Mouse (Mus musculus) intestine, embryonic 15.5 days (tissue): ENCODE measurements around the gene Gga3. TPM values are rescaled to one million over a fixed set of nuclear protein-coding genes. Genes with fewer than 3 reads are reported as not detected.

Source experiments
- ATAC-seq: fragments of 200-750 bp; cut with Nextera tagmentation; 2 replicates; pipeline ENCODE4 v1.8.0; 2017; ENCODE audit warnings: moderate TSS enrichment, moderate library complexity
- H3K27ac ChIP-seq: fragments of 300-500 bp; sonication (generic); 2 replicates; pipeline ENCODE4 v1.5.1; 2015; ENCODE audit warnings: mild to moderate bottlenecking, inconsistent platforms
- H3K27me3 ChIP-seq: fragments of 300-500 bp; sonication (generic); replicated peaks from 2 replicates; pipeline ENCODE4 v1.6.1; 2015; ENCODE audit warnings: inconsistent platforms
- H3K36me3 ChIP-seq: fragments of 300-500 bp; sonication (generic); 2 replicates; pipeline ENCODE4 v1.6.1; 2015; ENCODE audit warnings: inconsistent platforms
- H3K4me1 ChIP-seq: fragments of 300-500 bp; sonication (generic); replicated peaks from 2 replicates; pipeline ENCODE4 v1.6.1; 2015; ENCODE audit warnings: inconsistent platforms
- H3K4me2 ChIP-seq: fragments of 300-500 bp; sonication (generic); replicated peaks from 2 replicates; pipeline ENCODE4 v1.6.1; 2015; ENCODE audit warnings: mild to moderate bottlenecking, inconsistent platforms
- H3K4me3 ChIP-seq: fragments of 300-500 bp; sonication (generic); replicated peaks from 2 replicates; pipeline ENCODE4 v1.5.1; 2015; ENCODE audit warnings: inconsistent platforms
- H3K9ac ChIP-seq: fragments of 300-500 bp; sonication (generic); 2 replicates; pipeline ENCODE4 v1.6.1; 2015; ENCODE audit warnings: inconsistent platforms
- H3K9me3 ChIP-seq: fragments of 300-500 bp; sonication (generic); 2 replicates; pipeline ENCODE4 v1.6.1; 2016; ENCODE audit warnings: inconsistent platforms
- WGBS: fragments of 180-500 bp; shearing (Covaris S2); methylation state at CpG from one replicate; pipeline ENCODE4 v1.1.7; 2015; 5-methylcytosine and 5-hydroxymethylcytosine counted together
- polyA plus RNA-seq: library from polyadenylated mRNA; unstranded; fragments of >200 nt; fragmentation: Nextera tagmentation; extraction: Ambion mirVana; gene quantifications from 2 replicates; pipeline ENCODE4 v1.2.1, GENCODE M21; 2015

Gene Gga3
- polyA plus RNA-seq, 1 experiment from 2014 or later = 18.3 TPM

GRCm38 (mm10) chr11:115629734-115630531, 26.1 kb upstream of the Gga3 start:
- ATAC-seq = no peak
- Histone ChIP-seq H3K27me3 (no peaks in the 10 kb centered on the region), H3K4me1 (peaks cover 6% of the 10 kb centered on the region; the same call in 1 of the 2 replicates), H3K9me3 (no peaks in the 10 kb centered on the region), H3K9ac (no peak overlapping the region), H3K4me2 (no peak overlapping the region), H3K27ac (no peak overlapping the region), H3K36me3 (no peaks in the 10 kb centered on the region), H3K4me3 (no peak overlapping the region)
- WGBS = 86% methylated on average over 13 of the region's 13 CpGs

GRCm38 (mm10) chr11:115628465-115629101, 24.7 kb upstream of the Gga3 start:
- no peak overlapping the region for H3K9ac ChIP-seq
- peak overlapping the region; percentile 53 for H3K4me2 ChIP-seq
- peaks cover 6% of the 10 kb centered on the region; the same call in 1 of the 2 replicates for H3K4me1 ChIP-seq
- no peak overlapping the region for H3K27ac ChIP-seq
- no peaks in the 10 kb centered on the region for H3K9me3 ChIP-seq
- H3K27me3 ChIP-seq = no peaks in the 10 kb centered on the region
- H3K36me3 ChIP-seq = no peaks in the 10 kb centered on the region
- peak overlapping the region; percentile 70 for H3K4me3 ChIP-seq
- peak; percentile 27 for ATAC-seq
- 50% methylated on average over 13 of the region's 13 CpGs for WGBS

DNA sequence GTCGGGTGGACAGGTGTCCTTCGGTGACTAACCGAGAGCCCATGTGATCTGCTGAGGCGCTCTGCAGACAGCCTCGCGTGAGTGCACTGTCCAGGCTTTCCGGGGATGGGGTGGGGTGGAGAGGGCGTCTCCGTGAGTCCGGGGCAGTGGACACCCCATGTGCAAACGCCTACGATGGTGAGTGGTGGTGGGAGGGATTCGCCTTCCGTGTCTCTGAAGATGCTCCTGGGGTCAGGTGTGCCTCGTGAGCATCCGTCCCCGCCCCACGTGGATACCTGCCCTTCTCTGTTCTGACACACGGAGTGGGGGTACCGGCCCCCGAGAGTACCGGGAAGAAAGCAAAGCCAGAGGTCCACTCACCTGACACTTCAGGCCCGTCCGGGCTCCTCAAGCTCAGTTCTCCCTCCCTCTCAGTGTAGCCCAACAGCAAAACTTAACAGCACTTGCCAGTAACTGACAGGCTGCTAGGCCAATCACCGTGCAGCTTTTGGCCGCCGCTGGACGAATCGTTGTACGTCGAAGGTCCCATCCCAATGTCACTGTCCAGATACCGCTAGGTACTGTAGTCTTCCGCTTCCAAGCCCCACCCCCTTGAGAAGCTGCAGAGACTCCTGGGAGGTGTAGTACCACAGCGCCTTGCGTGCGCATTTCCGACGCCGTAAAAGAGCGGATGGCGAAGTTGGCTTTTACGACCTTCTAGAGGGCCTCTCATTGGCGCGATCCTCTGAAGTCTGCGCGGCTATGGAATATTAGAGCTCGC, 24.0 kb upstream of the Gga3 start, which contains the start of gene Slc25a19:
Gene Slc25a19 (minus strand): TSS at position 591 of the 760 bp plus-strand sequence.
- Histone ChIP-seq H3K27me3 (no peaks in the 10 kb centered on the region), H3K4me1 (peaks cover 6% of the 10 kb centered on the region; the same call in 1 of the 2 replicates), H3K36me3 (0 out of 2 replicates have a peak, but pooled peaks cover 2% of the 10 kb centered on the region), H3K9me3 (no peaks in the 10 kb centered on the region), H3K27ac (peak within 1 kb of the TSS; percentile 67), H3K9ac (peak within 1 kb of the TSS; percentile 64), H3K4me2 (peak within 1 kb of the TSS; percentile 85), H3K4me3 (peak within 1 kb of the TSS; percentile 70)
- peak; percentile 99 for ATAC-seq
- WGBS = under 1% methylated on average over 47 of the region's 47 CpGs

DNA sequence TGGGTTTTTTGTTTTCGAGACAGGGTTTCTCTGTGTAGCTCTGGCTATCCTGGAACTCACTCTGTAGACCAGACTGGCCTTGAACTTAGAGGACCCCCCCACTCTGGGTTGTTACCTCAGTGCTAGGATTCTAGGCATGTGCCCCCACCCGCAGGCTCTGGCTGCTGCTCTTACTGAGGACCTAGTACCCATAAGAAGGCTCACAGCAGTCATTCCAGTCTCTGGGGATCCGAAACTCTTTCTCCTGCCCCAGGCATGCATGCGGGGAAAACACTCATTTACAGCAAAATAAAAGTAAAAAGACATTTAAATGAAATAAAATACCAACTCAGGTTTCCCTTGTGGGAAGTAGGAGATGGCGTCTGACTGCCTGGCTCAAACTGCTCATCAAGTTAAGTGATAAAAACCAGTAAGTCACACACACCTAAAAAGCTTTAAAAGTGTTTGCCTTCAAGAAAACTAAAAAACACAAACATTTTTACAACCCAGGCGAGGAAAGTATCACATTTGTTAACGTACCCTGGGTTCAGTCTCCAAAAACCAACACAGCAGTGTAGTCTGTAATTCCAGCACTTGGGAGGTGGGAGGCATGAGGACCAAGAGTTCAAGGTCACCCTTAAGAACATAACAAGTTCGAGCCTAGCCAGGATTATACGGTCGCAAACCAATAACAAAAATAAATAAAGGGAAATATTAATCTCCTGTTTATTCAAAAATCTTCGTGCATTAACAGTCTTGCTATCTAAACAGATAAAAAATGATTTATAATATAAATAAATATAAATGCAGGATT, 23.2 kb upstream of the Gga3 start:
- ATAC-seq = no peak
- Histone ChIP-seq H3K27ac (peak overlapping the region; percentile 67; the same call in 1 of the 2 replicates), H3K27me3 (no peaks in the 10 kb centered on the region), H3K36me3 (peaks cover 6% of the 10 kb centered on the region; the same call in 1 of the 2 replicates), H3K9me3 (no peaks in the 10 kb centered on the region), H3K4me1 (peaks cover 6% of the 10 kb centered on the region; the same call in 1 of the 2 replicates), H3K9ac (peak overlapping the region; percentile 64), H3K4me3 (peak overlapping the region; percentile 70), H3K4me2 (peak overlapping the region; percentile 85)
- 46% methylated on average over 11 of the region's 11 CpGs for WGBS

GRCm38 (mm10) chr11:115625877-115626276, 22.0 kb upstream of the Gga3 start:
- no peaks in the 10 kb centered on the region for H3K27me3 ChIP-seq
- H3K4me3 ChIP-seq = no peak overlapping the region
- ATAC-seq = no peak
- H3K27ac ChIP-seq = no peak overlapping the region
- no peak overlapping the region for H3K9ac ChIP-seq
- peaks cover 12% of the 10 kb centered on the region; the same call in 1 of the 2 replicates for H3K36me3 ChIP-seq
- 83% methylated on average over 9 of the region's 9 CpGs for WGBS
- H3K4me1 ChIP-seq = peaks cover 6% of the 10 kb centered on the region; the same call in 1 of the 2 replicates
- H3K9me3 ChIP-seq = no peaks in the 10 kb centered on the region
- no peak overlapping the region for H3K4me2 ChIP-seq

DNA sequence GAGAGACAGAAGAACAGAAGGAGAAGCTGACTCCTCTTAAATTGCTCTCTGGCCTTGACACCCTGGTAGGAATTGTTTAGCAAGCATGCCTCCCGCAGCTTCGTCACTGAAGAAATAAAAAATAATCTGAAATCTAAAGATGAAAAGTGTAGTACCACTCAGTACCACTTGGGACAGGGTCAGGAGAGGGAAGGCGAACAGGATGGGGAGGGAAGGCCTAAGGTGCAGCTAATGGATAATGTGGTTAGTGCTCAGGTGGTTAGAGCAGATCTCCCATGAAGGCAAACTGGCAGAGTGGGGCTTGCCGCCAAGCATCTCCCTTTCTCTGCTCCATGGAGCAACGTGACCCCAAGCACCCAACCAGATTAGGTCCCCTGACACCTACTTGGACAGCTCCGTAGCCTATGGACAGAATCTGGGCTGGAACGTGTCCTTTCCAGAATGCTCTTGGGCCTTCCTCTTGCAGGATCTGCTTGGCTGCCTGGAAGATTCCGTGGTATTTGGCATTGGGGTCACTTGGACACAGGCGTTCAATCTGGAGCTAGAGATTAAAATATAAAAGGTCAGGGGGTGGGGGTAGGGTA, 19.7 kb upstream of the Gga3 start:
- Histone ChIP-seq H3K9me3 (no peaks in the 10 kb centered on the region), H3K27ac (no peak overlapping the region), H3K27me3 (no peaks in the 10 kb centered on the region), H3K9ac (no peak overlapping the region), H3K36me3 (peaks cover 21% of the 10 kb centered on the region; the same call in 1 of the 2 replicates), H3K4me2 (no peak overlapping the region), H3K4me3 (no peak overlapping the region), H3K4me1 (peaks cover 6% of the 10 kb centered on the region; the same call in 1 of the 2 replicates)
- ATAC-seq = no peak
- 70% methylated on average over 9 of the region's 9 CpGs for WGBS

DNA sequence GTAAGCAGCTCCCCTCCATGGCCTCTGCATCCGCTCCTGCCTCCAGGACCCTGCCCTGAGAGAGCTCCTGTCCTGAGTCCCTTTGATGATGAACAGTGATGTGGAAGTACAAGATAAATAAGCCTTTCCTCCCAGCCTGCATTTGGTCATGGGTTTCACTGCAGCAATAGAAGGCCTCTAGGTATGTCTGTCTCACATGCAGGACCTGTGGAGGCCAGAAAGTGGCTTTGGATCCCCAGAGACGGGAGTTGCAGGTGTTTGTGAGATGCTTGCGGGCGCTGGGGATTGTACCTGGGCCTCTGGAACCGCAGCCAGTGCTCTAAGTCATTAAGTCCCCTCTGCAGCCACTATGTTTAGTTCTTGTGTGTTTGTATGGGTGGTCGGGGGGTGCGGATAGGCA, 16.1 kb upstream of the Gga3 start:
- Histone ChIP-seq H3K9me3 (no peaks in the 10 kb centered on the region), H3K4me2 (no peak overlapping the region), H3K9ac (no peak overlapping the region), H3K4me3 (no peak overlapping the region), H3K27me3 (no peaks in the 10 kb centered on the region), H3K4me1 (no peaks in the 10 kb centered on the region), H3K36me3 (peaks cover 21% of the 10 kb centered on the region; the same call in 1 of the 2 replicates), H3K27ac (no peak overlapping the region)
- WGBS = 93% methylated on average over 7 of the region's 7 CpGs
- no peak for ATAC-seq

GRCm38 (mm10) chr11:115618732-115619516, 15.1 kb upstream of the Gga3 start:
- H3K9me3 ChIP-seq = no peaks in the 10 kb centered on the region
- H3K4me2 ChIP-seq = no peak overlapping the region
- H3K27me3 ChIP-seq = no peaks in the 10 kb centered on the region
- no peak overlapping the region for H3K9ac ChIP-seq
- no peak overlapping the region for H3K4me3 ChIP-seq
- 91% methylated on average over 16 of the region's 16 CpGs for WGBS
- H3K4me1 ChIP-seq = no peaks in the 10 kb centered on the region
- peaks cover 21% of the 10 kb centered on the region; the same call in 1 of the 2 replicates for H3K36me3 ChIP-seq
- H3K27ac ChIP-seq = no peak overlapping the region
- no peak for ATAC-seq

GRCm38 (mm10) chr11:115618001-115618400, 14.2 kb upstream of the Gga3 start:
- Histone ChIP-seq H3K36me3 (peaks cover 20% of the 10 kb centered on the region; the same call in 1 of the 2 replicates), H3K4me2 (no peak overlapping the region), H3K9ac (no peak overlapping the region), H3K27me3 (no peaks in the 10 kb centered on the region), H3K27ac (no peak overlapping the region), H3K4me1 (peaks cover 7% of the 10 kb centered on the region; the same call in 1 of the 2 replicates), H3K4me3 (no peak overlapping the region), H3K9me3 (no peaks in the 10 kb centered on the region)
- WGBS = 79% methylated on average over 2 of the region's 2 CpGs
- ATAC-seq = no peak

- H3K9ac ChIP-seq = no peak overlapping the region
- 83% methylated on average over 6 of the region's 6 CpGs for WGBS
- no peak overlapping the region for H3K4me3 ChIP-seq
- ATAC-seq = no peak
- no peak overlapping the region for H3K4me2 ChIP-seq
- no peaks in the 10 kb centered on the region for H3K9me3 ChIP-seq
- no peak overlapping the region for H3K27ac ChIP-seq
- peaks cover 10% of the 10 kb centered on the region for H3K4me1 ChIP-seq
- no peaks in the 10 kb centered on the region for H3K27me3 ChIP-seq
- peaks cover 15% of the 10 kb centered on the region; the same call in 1 of the 2 replicates for H3K36me3 ChIP-seq
Observed at GRCm38 (mm10) chr11:115616893-115617292, 13.0 kb upstream of the Gga3 start.
